ENCODE assay signal across 8 mouse cellular contexts in the genomic region with DNA sequence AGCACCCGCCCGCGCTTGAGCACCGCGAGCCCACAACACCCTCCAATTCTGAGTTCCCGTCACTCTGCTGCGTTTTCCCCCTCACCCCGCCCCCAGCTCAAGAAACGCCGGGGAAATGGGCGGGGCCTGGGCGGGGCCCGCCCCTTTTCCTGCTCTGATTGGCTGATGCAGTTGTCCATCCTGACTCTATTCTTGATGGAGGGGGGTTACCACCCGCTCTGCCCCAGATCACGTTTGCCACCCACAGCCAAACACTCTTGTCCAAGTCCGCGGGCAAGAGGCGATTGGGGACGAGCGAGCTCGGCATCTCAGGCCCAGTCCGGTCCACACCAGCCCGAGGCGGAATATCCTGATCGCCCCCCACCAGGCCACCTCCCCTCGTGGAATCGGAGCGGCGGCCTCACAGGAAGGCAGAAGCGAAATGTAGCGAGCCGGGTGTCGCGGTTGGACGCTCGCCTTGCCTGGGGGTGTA. TPM values are rescaled to one million over a fixed set of nuclear protein-coding genes. Genes with fewer than 3 reads are reported as not detected.
A peak's percentile ranks its signal among the peaks of the same experiment; 100 is the strongest.
DNase-seq lines count a peak whose midpoint lies in the region; ATAC-seq lines count a peak whose summit lies in the region.

No protein-coding gene starts in this region.

- DNase-seq in NIH3T3 (ENCODE audit: low read depth) = peak; percentile 97
- peak; percentile 99 for DNase-seq in cerebellum, postnatal 10 days
- peak; percentile 92 to 93 for DNase-seq in frontal cortex, postnatal 10 days (ENCODE audit: low spot score in 2 of 2)
- DNase-seq in layer of hippocampus, postnatal 14 days (ENCODE audit: low spot score in 2 of 2) = peak; percentile 96
- DNase-seq in lung, postnatal 14 days = peak; percentile 93
- DNase-seq in retina, adult 2 months (ENCODE audit: low read depth, low spot score) = peak; percentile 95
- peak; percentile 94 to 97 for DNase-seq in thymus, postnatal 36 days

- H3K4me1 ChIP-seq in hindbrain, embryonic 12.5 days = peaks cover 33% of the 10 kb centered on the region

- H3K27me3 ChIP-seq in hindbrain, embryonic 12.5 days = no peaks in the 10 kb centered on the region

- peak overlapping the region; percentile 70 for H3K4me2 ChIP-seq in hindbrain, embryonic 12.5 days (replicated peaks)

- peaks cover 5% of the 10 kb centered on the region; the same call in 1 of the 2 replicates for H3K36me3 ChIP-seq in hindbrain, embryonic 12.5 days

- under 1% methylated on average over 36 of the region's 36 CpGs for WGBS in hindbrain, embryonic 12.5 days

- H3K9me3 ChIP-seq in hindbrain, embryonic 12.5 days (replicated peaks) = no peaks in the 10 kb centered on the region

- peak overlapping the region; percentile 78 for H3K9ac ChIP-seq in hindbrain, embryonic 12.5 days

- H3K4me3 ChIP-seq in hindbrain, embryonic 12.5 days = peak overlapping the region; percentile 71

- peak overlapping the region; percentile 75 for H3K27ac ChIP-seq in hindbrain, embryonic 12.5 days

- ATAC-seq in hindbrain, embryonic 12.5 days (ENCODE audit: low FRiP score) = peak; percentile 97

RNA-seq across cellular contexts. Expression of a gene that starts 0.5 kb away (rescaled TPM):
- polyA plus RNA-seq in hindbrain, embryonic 12.5 days (2016; fragmentation: Nextera tagmentation; extraction: Ambion mirVana) = 11.5 and 12.2 TPM in 2 replicates
- total RNA-seq in layer of hippocampus, postnatal 14 days (2021) = 10 to 100 TPM; 69.0 to 70.9 TPM

RNA-seq across cellular contexts. Expression of a gene that starts 30.6 kb away (rescaled TPM):
- polyA plus RNA-seq in hindbrain, embryonic 12.5 days (2016; fragmentation: Nextera tagmentation; extraction: Ambion mirVana) = 0.35 and 0.42 TPM in 2 replicates
- 1 to 10 TPM in 1 of 2 experiments, under 1 TPM in 1; 0.67 to 1.1 TPM for total RNA-seq in layer of hippocampus, postnatal 14 days (2021)

RNA-seq across cellular contexts. Expression of a gene that starts 39.2 kb away (rescaled TPM):
- 11.0 and 14.1 TPM in 2 replicates for polyA plus RNA-seq in hindbrain, embryonic 12.5 days (2016; fragmentation: Nextera tagmentation; extraction: Ambion mirVana)
- 1 to 10 TPM; 7.7 to 9.4 TPM for total RNA-seq in layer of hippocampus, postnatal 14 days (2021)

Comparison
In these comparisons a context has a peak if more than half of its experiments do, and no peak if none do; other contexts are left out.
1. Peak in every context shown above with its lines: DNase-seq, ATAC-seq, H3K4me3 ChIP-seq and H3K27ac ChIP-seq.